Mouse (Mus musculus): ENCODE measurements around the gene Ppp6r3. TPM values are rescaled to one million over a fixed set of nuclear protein-coding genes. Genes with fewer than 3 reads are reported as not detected.

Ppp6r3 gene
- total RNA-seq, 4 experiments from 2014 or later: 85.3 to 110 (median 106) TPM

DNA sequence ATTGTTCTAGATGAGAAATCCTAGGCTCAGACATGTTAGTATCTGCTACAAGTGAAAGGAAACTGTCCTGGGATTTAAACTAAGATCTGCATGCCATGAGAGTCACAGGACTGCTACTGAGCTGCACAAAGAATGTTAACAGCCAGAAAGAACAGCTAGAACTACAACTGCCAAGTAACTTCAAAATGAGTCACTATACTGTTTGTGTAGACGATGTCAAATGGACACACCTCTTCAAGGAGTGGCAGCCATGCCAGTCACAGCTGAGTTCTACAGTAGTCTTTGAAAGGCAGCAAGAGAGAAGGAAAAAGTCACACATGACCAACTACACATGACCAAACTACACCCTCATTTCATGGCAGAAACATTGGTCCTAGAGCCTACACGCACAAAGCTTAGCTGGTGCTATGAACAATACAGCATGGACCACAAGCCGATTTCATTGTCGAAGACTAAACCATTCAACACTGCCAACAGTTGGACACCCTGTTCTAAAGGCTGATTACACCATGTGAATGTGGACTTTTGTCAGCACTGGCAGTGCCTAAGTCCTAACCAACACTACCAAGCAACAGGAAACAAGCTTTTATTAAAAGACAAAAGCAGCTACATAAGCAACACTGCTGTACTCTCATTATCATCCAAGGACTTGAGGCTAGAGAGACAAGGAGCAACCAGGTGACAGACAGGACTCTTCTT lies 55.9 kb downstream of the Ppp6r3 start:
- no peak for DNase-seq

- no peak for DNase-seq
These were observed 78.3 kb downstream of the Ppp6r3 start for GRCm38 (mm10) chr19:3497216-3497615.

DNA sequence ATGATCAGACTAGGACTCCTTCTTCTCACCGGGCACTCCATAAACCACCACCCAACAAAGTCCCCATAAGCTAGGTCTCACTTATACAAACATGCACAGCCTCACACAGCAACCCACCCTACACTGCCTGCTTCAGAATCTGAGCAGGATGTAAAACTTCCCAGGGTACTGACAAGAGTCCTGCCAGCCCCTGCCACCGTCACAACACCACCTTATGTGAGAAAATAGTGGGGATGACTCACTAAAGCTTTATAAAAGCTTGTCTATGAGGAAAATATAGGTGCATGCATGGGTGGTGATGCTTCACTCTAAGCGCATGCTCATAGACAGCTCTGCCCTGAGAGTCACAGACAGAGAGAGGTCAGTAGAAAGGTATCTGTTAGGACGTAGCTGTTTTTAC lies 85.7 kb downstream of the Ppp6r3 start:
- no peak for DNase-seq

DNA sequence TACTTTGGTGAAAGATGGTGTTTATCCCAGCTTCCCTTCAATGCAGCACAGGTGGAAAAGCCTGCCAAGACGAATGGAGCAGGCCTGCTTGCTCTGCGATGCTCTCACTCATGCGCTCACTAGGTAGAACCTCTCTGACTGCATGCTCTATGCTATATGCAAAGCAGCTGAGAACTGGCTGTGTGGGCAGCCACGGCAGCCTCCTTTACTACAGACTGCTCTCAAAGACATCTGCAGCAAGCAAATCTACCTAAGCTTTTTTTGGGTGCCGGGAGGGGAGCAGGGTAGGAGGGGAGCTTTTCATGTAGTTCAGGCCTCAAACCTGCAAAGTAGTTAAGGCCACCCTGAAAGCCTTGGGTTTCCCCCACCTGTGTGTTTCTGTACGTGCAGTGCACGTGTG lies 92.7 kb downstream of the Ppp6r3 start:
- no peak for DNase-seq

DNA sequence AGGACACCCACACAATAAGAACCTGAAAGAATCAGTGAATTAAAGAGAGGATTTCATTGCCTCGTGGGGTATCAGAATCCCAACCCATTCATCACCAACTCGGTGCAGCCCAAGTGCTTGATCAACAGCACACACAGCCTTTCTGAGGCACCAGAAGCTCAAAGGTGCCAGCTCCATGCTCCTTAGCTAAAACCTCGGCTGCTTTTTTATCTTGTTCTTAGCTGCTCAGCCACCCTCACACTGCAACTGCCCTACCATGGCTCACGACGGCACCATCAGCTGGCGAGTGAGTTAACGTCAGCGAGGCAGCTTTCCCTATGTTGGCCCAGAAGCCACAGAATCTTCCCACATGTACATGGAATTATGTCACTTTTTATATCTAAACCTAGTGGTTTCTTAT lies 95.4 kb downstream of the Ppp6r3 start:
- DNase-seq: no peak

GRCm38 (mm10) chr19:3476996-3477395 lies 98.6 kb downstream of the Ppp6r3 start:
- DNase-seq: no peak

DNA sequence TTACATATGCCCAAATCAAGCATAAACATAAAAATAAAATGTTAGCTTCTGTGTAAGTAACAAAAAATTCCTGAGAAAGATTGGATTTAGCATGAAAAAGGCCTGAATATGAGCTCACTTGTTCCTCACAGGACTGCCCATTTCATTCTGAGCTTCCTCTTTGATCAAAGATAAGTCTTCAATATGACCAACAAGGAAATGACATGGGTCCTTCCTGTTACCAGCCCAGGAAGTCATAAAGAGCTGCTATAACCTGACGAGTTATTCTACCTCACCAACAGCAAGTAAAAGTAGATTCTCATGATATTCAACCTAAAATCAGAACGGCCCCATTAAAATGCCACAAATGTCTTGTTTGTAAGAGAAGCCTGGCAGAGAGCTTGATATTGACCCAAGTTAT lies 104.3 kb downstream of the Ppp6r3 start:
- no peak for DNase-seq

DNA sequence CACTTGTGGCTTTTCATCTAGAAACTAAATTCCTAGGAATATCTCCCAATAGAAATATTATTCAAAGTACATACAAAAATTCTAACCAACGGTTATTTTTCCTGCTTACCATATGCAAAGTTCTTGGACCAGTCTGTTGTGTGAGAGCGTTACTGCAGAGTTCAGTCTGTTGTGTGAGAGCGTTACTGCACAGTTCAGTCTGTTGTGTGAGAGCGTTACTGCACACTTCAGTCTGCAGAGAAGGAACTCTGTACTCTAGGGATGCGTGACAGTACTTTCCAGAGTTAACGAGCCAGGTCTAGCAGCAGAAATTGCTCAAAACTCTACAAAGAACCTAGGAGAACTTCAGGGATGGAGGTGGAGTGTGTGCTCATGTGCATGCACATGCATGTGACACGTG lies 108.0 kb downstream of the Ppp6r3 start:
- no peak for DNase-seq

GRCm38 (mm10) chr19:3459986-3460385 lies 115.6 kb downstream of the Ppp6r3 start:
- no peak for DNase-seq

DNA sequence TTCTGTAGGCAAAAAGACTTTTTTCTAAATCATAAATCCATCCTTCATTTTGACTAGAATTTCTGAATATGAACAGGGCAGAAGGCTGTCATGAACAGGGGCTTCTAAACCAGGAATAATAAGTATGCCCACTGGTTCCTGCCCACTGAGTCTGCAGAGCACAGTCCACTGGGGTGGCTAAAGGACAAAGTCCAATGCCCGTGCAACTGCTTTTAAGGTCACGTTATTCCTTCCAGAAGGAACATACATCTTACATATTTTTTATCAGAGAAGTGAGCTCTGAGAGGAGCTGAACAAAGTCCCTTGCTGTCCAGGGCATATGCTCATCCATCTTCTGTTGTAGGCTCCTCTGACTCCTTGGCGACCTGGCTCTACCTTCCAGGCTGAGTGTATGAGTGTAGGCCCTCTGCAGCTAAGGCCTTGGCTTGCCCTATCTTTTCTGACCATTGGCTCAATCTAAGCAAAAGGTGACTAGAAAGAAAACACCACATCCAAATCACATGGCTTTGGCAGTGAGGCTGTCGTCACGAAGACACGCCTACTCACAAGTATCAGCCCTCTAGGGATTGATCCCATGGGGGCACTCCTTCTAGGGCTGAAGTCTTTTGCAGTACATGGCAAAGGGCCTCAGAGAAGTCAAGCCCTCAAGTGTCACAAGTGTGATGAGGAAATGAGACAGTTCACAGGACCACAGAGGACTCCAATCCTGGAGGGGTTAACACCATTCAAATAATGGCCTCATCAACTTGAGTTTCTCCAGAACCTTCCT lies 117.0 kb downstream of the Ppp6r3 start:
- DNase-seq: no peak

DNA sequence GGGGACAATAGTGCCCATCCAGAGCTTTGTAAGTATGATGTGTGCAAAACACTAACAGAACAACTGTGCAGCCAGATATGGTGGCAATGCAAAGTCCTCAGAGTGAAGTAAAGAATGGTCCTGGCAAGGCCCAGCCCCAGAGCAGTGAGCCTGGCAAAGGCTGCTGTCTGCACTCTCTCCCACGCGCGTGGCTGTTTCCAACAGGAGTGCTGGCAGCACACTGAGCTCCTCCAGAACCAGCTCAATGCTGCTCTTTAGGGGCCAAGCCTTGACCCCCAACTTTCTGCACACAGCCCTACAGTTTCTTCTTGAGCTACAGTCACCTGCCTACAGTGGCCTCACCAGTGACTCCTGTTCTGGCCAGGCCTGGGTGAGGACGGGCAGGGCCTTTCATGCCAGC lies 117.8 kb downstream of the Ppp6r3 start:
- DNase-seq: no peak

DNA sequence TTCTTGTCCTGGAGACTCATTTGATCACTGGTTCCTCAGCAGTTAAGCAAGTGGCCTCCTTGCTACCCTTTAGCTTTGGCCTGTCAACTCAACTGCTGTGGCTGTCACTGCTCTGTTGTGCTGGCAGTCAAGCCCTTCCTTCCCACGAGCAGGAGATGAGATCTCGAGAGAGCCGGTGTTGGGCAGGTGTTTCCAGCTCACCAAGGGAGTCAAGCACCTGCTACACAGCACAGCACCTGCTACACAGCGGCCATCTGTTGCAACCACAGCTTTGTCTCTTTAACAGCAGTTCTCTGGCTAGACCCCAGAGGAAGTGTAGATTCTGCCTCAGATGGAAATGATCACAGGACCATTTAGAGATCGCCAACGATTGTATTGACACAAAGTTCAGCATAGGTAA lies 123.9 kb downstream of the Ppp6r3 start:
- DNase-seq: no peak

- peak; percentile 43 for DNase-seq
These were observed 124.4 kb downstream of the Ppp6r3 start for GRCm38 (mm10) chr19:3451170-3451569.

- DNase-seq: no peak
These were observed 124.8 kb downstream of the Ppp6r3 start for GRCm38 (mm10) chr19:3450714-3451113.

GRCm38 (mm10) chr19:3449248-3449647 lies 126.3 kb downstream of the Ppp6r3 start:
- no peak for DNase-seq

DNA sequence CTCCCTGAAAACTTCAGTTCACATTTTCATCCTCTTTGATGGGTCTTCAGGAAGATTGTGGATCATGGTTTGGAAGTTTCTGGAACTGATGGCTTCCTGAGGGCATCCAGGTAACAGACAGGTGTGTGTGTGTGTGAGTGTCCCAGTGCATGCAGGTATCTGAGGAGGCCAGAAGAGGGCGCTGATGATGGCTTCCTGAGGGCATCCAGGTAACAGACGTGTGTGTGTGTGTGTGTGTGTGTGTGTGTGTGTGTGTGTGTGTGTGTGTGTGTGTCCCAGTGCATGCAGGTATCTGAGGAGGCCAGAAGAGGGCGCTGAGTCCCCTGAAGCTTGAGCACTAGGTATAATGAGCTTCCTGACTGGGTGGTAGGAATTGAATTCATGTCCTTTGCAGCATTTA lies 128.2 kb downstream of the Ppp6r3 start:
- no peak for DNase-seq

GRCm38 (mm10) chr19:3441092-3441491 lies 134.5 kb downstream of the Ppp6r3 start:
- no peak for DNase-seq

GRCm38 (mm10) chr19:3440667-3441066 lies 134.9 kb downstream of the Ppp6r3 start:
- no peak for DNase-seq

DNA sequence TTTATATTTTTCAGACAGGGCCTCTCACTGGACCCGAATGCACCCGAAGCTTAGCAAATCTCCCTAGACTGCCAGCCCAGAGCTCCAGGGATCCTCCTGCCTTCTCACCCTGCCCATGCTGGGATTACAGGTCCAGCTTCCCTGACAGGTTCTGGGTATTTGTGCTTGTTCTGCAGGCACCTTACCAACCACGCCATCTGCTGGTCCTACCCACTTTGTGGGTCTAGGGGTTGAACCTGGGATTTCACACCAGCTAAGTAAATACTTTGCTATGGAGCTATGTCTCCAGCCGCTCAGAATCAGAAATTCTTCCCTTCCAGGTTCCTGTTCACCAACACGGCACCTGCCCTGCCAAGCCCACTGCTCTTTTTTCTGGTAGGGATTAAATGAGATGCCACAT lies 137.6 kb downstream of the Ppp6r3 start:
- DNase-seq: no peak

DNA sequence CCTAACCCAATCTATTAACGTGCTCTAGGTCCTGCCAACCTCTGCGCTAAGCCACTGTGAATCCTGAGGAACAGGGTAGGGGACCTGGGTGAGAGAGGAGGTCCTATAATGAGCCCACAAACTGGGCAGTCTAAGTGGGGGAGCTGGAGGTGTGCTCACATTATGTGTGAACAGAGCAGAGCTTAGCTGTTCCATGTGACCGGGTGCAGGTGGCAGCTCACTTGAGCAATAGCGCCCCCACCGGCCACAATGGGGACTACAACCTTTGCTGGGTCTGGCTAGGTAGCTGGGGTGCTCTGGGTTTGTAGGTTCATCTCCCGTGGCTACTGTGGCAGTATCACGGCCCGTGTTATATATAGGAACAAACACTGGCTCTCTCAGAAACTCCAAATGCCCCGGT lies 138.7 kb downstream of the Ppp6r3 start:
- no peak for DNase-seq

GRCm38 (mm10) chr19:3435824-3436223 lies 139.7 kb downstream of the Ppp6r3 start:
- DNase-seq: no peak

DNA sequence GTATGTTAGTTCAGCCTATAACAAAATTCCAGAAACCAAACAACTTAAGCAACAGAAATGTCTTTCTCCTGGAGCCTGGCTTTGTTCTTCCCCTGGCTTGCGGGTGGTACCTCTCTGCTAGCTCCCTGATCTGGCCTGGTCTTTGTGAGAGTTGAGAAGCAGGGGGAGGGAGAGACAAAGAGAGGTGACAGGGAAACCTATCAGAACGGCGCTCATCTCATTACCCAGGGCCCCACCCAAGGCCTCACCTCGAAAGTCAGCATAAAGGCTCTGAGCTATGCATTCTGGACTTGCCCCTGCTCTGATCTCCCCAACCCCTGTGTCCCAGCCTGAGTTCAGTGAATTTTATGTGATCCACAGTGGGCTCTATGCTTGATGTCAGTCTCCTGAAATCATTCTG lies 140.9 kb downstream of the Ppp6r3 start:
- DNase-seq: no peak

DNA sequence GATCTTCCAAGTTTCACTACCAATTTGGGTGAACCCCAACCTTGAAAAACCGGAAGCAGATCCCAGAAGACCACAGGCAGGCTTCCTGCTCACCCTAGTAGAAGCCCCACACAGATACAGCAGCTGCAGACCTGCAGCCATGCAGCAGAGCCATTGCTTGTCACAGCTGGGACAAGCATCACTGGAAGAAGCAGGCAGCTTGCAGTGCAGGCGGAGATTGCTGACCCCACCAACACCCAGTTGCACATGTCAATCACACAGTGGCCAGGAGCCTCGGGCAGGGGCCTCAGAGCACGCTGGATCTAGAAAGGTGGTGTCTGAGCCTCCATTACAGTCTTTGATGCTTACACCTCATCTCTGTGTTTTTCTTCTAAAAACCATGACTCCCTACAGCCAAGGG lies 141.4 kb downstream of the Ppp6r3 start:
- DNase-seq: no peak

DNA sequence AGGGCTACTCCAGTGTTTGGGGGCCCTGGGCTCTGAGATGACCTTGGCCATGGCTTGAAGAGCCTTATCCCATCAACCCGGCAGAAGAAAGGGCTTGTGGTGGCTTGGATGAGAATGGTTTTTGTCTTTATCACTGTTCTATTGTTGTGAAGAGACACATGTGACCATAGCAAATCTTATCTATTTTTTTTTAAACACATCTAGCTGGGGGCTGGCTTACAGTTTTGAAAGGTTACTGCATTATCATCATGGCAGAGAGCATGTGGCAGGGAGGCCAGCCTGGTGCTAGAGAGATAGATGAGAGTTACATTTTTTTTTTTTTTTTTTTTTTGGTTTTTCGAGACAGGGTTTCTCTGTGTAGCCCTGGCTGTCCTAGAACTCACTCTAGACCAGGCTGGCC lies 143.6 kb downstream of the Ppp6r3 start:
- no peak for DNase-seq
